Mouse (Mus musculus) CH12.LX (cell line): ENCODE data around the gene Mllt10.

ENCODE experiments used
- BHLHE40 ChIP-seq: IDR thresholded peaks from 2 replicates; pipeline ENCODE4 v1.6.1; 2011; ENCODE audit warnings: mild to moderate bottlenecking, low read depth, low read length, improper control_type of control experiment
- CTCF ChIP-seq, 2 experiments: IDR thresholded peaks in 1 of 2; conservative IDR thresholded peaks in 1 of 2; 2 replicates each; pipeline ENCODE4 v1.5.1; 2011 to 2012; ENCODE audit warnings: low read depth in 2 of 2, low read length in 2 of 2, improper control_type of control experiment in 1 of 2, inconsistent platforms in 1 of 2, mild to moderate bottlenecking in 1 of 2, moderate library complexity in 1 of 2
- EP300 ChIP-seq: IDR thresholded peaks from 2 replicates; pipeline ENCODE4 v1.6.1; 2011; ENCODE audit warnings: low read length, improper control_type of control experiment
- NELFE ChIP-seq: IDR thresholded peaks from 2 replicates; pipeline ENCODE4 v1.6.1; 2011; ENCODE audit warnings: low read depth, low read length, improper control_type of control experiment
- POLR2A ChIP-seq: IDR thresholded peaks from 2 replicates; pipeline ENCODE4 v1.6.1; 2011; ENCODE audit warnings: low read depth, mild to moderate bottlenecking, improper control_type of control experiment, low read length

DNA sequence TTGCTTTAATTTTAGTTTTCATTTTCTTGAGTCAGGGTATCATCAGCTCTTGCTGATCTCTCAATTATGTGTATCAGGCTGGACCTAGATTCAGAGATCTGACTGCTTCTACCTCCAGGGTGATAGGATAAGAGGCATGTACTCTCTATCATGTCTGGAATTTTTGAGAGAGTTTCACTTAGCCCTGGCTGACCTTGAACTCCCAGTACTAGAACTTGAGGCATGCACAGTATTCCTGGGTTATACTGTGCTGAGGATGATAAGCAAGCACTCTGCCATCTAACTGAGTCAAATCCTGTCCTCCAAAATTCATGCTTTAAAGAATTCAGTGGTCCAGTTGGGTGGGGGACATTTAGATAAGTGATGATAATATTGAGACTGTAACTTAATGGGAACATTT is 11.4 kb downstream of the Mllt10 start:
- TF ChIP-seq NELFE = no peak
- no peak for TF ChIP-seq BHLHE40
- TF ChIP-seq CTCF (conservative IDR thresholded peaks at IDR 0.05 in 1 of 2, IDR thresholded peaks at IDR 0.05 in 1 of 2; ENCODE audit: low read depth in 2 of 2, low read length in 2 of 2) = no peak
- no peak for TF ChIP-seq POLR2A
- TF ChIP-seq EP300 = no peak
